Mouse (Mus musculus): ENCODE data around the gene Slc37a1. TPM values are rescaled to one million over a fixed set of nuclear protein-coding genes. Genes with fewer than 3 reads are reported as not detected.

Slc37a1 gene
- polyA plus RNA-seq, 1 experiment from 2014 or later = 3.3 TPM

DNA sequence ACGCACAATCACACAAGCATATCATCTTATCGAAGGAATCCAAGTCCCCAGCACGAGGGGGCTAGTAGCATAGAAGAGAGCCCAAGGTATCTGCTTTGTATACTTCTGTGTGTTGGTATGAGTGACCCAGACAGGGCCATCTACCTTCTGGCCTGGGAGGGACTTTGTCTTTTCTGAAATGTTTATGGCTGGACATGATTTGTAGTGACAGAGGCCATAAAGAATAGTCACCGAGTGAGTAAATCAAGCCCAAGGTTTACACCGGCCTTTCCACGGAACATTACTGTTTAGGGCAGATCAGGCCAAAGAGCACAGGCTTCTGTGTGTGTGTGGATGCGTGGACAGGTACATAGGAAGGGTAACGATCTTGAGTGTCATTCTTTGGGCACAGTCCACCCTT, 93.3 kb downstream of the Slc37a1 start:
- H3K9ac ChIP-seq (ENCODE audit: low read depth, low read length) = no peak overlapping the region
- ATAC-seq (ENCODE audit: low FRiP score, low TSS enrichment) = peak; percentile 37; the same call in 1 of the 2 replicates
- WGBS = 26% methylated on average over 8 of the region's 8 CpGs

DNA sequence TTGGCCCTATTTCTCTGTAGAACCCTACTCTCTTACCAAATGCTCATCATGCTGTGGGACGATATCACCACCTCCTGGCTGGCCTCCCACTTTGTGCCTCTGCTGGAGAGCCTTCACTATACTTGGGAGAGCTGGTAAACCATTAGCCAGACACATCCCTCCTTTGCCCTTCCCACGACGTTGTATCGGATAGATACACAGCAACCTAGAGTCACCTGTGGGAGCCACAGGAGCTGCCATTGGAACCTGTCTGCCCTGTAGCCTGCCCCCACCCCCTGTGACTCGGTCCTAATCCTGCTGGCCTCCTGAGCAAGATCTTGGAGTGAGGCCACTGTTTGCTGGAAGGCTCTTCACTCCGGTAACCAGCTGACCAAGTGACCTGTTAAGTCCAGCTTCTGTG, 96.7 kb downstream of the Slc37a1 start:
- Histone ChIP-seq H3K27me3 (ENCODE audit: control insufficient read depth, insufficient read depth, low read length) (peaks cover 11% of the 10 kb centered on the region), H3K4me1 (ENCODE audit: control insufficient read depth, insufficient read depth, low read length) (peaks cover 33% of the 10 kb centered on the region), H3K27ac (ENCODE audit: low read depth, low read length) (no peak overlapping the region), H3K9ac (ENCODE audit: low read depth, low read length) (no peak overlapping the region), H3K9me3 (ENCODE audit: control insufficient read depth, low read length) (no peaks in the 10 kb centered on the region), H3K4me3 (ENCODE audit: low read length) (no peak overlapping the region), H3K4me2 (replicated peaks; ENCODE audit: low read depth, low read length) (no peak overlapping the region), H3K36me3 (ENCODE audit: control insufficient read depth, insufficient read depth, low read length) (no peaks in the 10 kb centered on the region)
- WGBS = 62% methylated on average over 6 of the region's 6 CpGs
- ATAC-seq (ENCODE audit: low FRiP score, low TSS enrichment) = no peak

More for the DNA sequence above, 93.3 kb downstream of the Slc37a1 start:
- Histone ChIP-seq H3K4me2 (replicated peaks; ENCODE audit: low read depth, low read length) (no peak overlapping the region), H3K27me3 (ENCODE audit: control insufficient read depth, insufficient read depth, low read length) (peaks cover 11% of the 10 kb centered on the region), H3K4me3 (ENCODE audit: low read length) (no peak overlapping the region), H3K4me1 (ENCODE audit: control insufficient read depth, insufficient read depth, low read length) (peaks cover 9% of the 10 kb centered on the region), H3K9me3 (ENCODE audit: control insufficient read depth, low read length) (no peaks in the 10 kb centered on the region), H3K27ac (ENCODE audit: low read depth, low read length) (no peak overlapping the region), H3K36me3 (ENCODE audit: control insufficient read depth, insufficient read depth, low read length) (no peaks in the 10 kb centered on the region)

DNA sequence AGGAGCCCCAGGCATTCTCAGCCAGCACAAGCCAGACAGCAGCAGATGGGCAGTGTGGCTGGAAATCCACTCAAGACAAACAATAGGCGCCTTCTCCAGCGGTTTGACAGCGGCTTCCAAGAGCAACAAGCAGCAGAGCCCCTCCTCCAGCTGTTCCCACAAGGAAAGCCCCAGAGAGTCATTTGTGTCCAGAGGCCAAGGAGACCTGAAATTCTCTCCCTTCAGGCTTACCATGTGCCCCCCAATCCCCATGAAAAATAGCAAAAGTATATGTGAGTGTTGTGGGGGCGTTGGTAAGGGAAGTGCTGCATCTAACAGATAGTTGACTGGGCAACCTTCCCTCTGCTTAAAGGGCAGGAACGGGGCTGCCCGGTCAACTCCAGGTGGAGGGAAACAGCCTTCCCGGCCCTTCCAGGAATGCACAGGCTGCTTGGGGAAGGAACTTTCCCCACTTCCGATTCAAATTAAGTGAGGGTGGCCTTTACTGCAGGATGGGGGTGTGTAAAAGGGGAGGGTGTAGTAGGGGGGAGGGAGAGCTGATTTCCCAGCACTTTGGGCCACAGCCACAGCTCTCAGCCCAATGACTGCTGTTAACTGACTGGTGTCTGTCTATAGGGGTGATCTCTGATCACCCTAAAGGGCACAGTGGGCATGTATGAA, 98.5 kb downstream of the Slc37a1 start:
- WGBS = 2% methylated on average over 8 of the region's 8 CpGs
- Histone ChIP-seq H3K36me3 (ENCODE audit: control insufficient read depth, insufficient read depth, low read length) (no peaks in the 10 kb centered on the region), H3K9me3 (ENCODE audit: control insufficient read depth, low read length) (no peaks in the 10 kb centered on the region), H3K27me3 (ENCODE audit: control insufficient read depth, insufficient read depth, low read length) (peaks cover 11% of the 10 kb centered on the region), H3K4me2 (replicated peaks; ENCODE audit: low read depth, low read length) (peak overlapping the region; percentile 96), H3K9ac (ENCODE audit: low read depth, low read length) (no peak overlapping the region), H3K4me3 (ENCODE audit: low read length) (no peak overlapping the region), H3K4me1 (ENCODE audit: control insufficient read depth, insufficient read depth, low read length) (peaks cover 33% of the 10 kb centered on the region), H3K27ac (ENCODE audit: low read depth, low read length) (peak overlapping the region; percentile 21; the same call in 1 of the 2 replicates)
- peak; percentile 48; the same call in 1 of the 2 replicates for ATAC-seq (ENCODE audit: low FRiP score, low TSS enrichment)

DNA sequence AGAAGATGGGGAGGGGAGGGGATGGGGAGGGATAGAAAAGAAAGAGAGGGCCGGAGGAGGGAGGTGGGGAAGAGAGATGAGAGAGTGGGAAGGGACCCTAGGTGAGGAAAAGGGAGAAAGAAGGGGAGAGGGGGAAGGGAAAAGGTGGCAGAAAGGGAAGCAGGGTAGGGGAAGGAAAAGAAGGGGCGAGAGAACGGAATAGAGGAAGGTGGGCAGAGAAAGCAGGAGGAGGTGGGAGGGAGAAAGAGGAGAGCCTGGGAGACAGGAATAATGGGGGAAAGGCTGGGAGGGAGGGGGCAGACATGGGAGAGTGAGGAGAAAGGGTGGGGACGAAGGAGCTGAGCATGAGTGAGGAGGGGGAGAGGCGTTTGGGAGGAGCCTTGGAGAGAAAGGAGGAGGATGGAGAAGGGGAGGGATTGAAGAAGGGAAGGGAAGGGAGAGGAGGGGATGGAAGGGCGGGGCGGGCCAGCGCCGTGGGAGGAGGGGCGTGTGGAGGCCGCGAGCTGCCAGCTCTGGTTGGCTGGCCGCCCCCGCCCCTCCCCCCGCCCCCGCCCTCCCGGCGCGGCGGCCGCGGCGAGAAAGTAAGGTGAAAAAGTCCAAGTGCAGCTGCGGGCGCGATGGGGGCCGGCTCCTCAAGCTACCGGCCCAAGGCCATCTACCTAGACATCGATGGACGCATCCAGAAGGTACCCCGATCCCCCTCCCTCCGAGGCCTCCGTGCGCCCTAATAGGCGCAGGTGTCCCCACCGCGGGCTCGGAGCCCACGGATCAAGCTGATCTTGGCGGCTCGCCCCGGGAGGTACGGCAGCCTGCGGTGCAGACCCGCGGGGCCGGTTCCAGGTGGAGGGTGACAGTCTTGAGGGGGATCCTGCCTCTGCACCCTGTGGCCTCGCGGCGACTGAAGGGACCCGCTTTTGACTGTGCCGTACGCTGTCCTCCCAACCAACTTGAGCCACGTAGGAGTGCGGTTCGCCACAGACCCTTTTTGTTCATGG, 99.4 kb downstream of the Slc37a1 start, which contains the start of gene Pde9a:
TSS of gene Pde9a (plus strand) at position 540 of the 995 bp plus-strand sequence.
- Histone ChIP-seq H3K9me3 (ENCODE audit: control insufficient read depth, low read length) (no peaks in the 10 kb centered on the region), H3K27ac (ENCODE audit: low read depth, low read length) (peak within 1 kb of the TSS; percentile 24; the same call in 1 of the 2 replicates), H3K36me3 (ENCODE audit: control insufficient read depth, insufficient read depth, low read length) (no peaks in the 10 kb centered on the region), H3K4me2 (replicated peaks; ENCODE audit: low read depth, low read length) (peak within 1 kb of the TSS; percentile 96), H3K27me3 (ENCODE audit: control insufficient read depth, insufficient read depth, low read length) (peaks cover 11% of the 10 kb centered on the region), H3K9ac (ENCODE audit: low read depth, low read length) (peak within 1 kb of the TSS; percentile 76), H3K4me3 (ENCODE audit: low read length) (peak within 1 kb of the TSS; percentile 83), H3K4me1 (ENCODE audit: control insufficient read depth, insufficient read depth, low read length) (peaks cover 33% of the 10 kb centered on the region)
- WGBS = under 1% methylated on average over 40 of the region's 56 CpGs
- ATAC-seq (ENCODE audit: low FRiP score, low TSS enrichment) = peak; percentile 86

DNA sequence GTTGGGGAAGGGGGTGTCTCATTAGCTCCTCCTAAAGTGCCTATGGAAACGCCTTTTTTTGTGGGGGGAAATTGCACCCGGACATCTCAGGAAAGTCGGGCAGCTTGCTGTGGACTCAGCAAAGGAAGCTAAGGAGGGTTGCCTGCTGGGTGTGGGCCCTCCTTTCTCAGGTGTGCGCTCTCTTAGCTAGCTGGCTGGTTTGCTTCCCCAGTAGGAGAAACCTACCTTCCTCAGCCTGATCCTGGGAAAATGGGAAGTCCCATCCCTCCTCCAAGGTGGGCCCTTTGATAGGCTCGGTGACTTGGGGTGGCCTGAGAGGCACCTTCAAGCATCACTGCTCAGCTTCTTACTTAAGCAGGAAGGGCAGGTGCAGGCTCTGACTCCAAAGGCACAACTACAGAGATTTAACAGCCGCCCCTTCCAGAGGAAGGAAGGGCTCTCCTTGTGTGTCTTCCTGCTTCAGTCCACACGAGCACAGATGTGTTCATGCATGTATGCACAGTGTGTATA, 100.2 kb downstream of the Slc37a1 start:
- peak overlapping the region; percentile 83 for H3K4me3 ChIP-seq (ENCODE audit: low read length)
- H3K9me3 ChIP-seq (ENCODE audit: control insufficient read depth, low read length) = no peaks in the 10 kb centered on the region
- no peak for ATAC-seq (ENCODE audit: low FRiP score, low TSS enrichment)
- peak overlapping the region; percentile 96 for H3K4me2 ChIP-seq (replicated peaks; ENCODE audit: low read depth, low read length)
- peak overlapping the region; percentile 76 for H3K9ac ChIP-seq (ENCODE audit: low read depth, low read length)
- H3K36me3 ChIP-seq (ENCODE audit: control insufficient read depth, insufficient read depth, low read length) = no peaks in the 10 kb centered on the region
- H3K4me1 ChIP-seq (ENCODE audit: control insufficient read depth, insufficient read depth, low read length) = peaks cover 37% of the 10 kb centered on the region
- 6% methylated on average over 7 of the region's 7 CpGs for WGBS
- peaks cover 11% of the 10 kb centered on the region for H3K27me3 ChIP-seq (ENCODE audit: control insufficient read depth, insufficient read depth, low read length)
- H3K27ac ChIP-seq (ENCODE audit: low read depth, low read length) = 0 out of 2 replicates have a peak overlapping the region, but pooled peaks have one; percentile 24

DNA sequence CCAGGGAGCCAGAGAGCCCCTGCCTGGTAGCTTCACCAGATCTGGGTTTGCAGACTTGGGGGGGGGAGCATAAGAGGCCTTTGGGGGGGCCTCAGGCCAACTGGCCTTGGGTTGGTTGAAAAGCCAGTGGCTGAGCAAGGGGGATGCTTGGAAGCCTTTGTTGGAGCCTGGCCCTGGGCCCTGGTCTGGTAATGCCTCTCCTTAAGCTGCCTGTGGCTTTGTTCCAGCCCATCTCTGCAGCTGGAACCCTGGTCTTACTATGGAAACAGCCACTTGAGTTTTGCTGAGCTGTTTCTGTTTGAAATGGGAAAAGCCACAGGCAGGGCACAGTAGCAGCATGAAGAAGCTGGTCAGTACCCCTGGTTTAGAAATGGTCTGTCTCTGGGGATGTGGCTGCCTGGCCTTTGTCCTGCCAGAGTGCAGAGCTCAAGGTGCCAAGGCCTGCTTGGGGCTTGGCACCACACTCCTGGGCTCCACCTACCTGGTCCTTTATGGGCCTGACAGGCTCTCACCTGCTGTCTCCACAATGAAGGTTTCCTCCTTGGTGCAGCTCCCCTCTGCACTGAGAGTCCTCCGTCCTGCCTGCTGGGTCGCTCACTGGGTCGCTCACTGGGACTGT, 102.9 kb downstream of the Slc37a1 start:
- H3K4me2 ChIP-seq (replicated peaks; ENCODE audit: low read depth, low read length) = no peak overlapping the region
- ATAC-seq (ENCODE audit: low FRiP score, low TSS enrichment) = no peak
- H3K4me3 ChIP-seq (ENCODE audit: low read length) = no peak overlapping the region
- no peaks in the 10 kb centered on the region for H3K9me3 ChIP-seq (ENCODE audit: control insufficient read depth, low read length)
- H3K36me3 ChIP-seq (ENCODE audit: control insufficient read depth, insufficient read depth, low read length) = no peaks in the 10 kb centered on the region
- H3K27ac ChIP-seq (ENCODE audit: low read depth, low read length) = no peak overlapping the region
- no peaks in the 10 kb centered on the region for H3K27me3 ChIP-seq (ENCODE audit: control insufficient read depth, insufficient read depth, low read length)
- H3K4me1 ChIP-seq (ENCODE audit: control insufficient read depth, insufficient read depth, low read length) = peaks cover 40% of the 10 kb centered on the region
- no peak overlapping the region for H3K9ac ChIP-seq (ENCODE audit: low read depth, low read length)
- WGBS = 90% methylated on average over 3 of the region's 3 CpGs

DNA sequence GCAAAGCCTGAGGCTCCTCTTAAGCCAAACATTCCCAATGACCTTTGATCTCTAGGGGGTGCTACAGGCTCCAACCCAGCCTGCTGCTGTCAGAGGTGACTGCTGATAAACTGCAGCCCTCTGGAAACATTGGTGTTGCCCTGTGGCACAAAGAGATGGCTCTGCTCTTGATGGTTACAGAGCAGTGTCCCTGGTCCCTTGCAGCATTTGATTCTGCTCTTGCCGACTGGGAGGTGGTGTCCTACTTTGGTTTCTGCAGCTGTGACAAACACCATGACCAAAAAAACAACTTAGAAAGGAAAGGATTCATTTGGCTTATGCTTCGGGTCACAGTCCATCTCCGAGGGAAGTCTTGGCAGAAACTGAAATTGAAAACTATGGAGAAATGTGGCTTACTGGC, 104.9 kb downstream of the Slc37a1 start:
- Histone ChIP-seq H3K9ac (ENCODE audit: low read depth, low read length) (no peak overlapping the region), H3K27me3 (ENCODE audit: control insufficient read depth, insufficient read depth, low read length) (no peaks in the 10 kb centered on the region), H3K36me3 (ENCODE audit: control insufficient read depth, insufficient read depth, low read length) (no peaks in the 10 kb centered on the region), H3K4me2 (replicated peaks; ENCODE audit: low read depth, low read length) (no peak overlapping the region), H3K4me1 (ENCODE audit: control insufficient read depth, insufficient read depth, low read length) (peaks cover 30% of the 10 kb centered on the region), H3K9me3 (ENCODE audit: control insufficient read depth, low read length) (no peaks in the 10 kb centered on the region), H3K4me3 (ENCODE audit: low read length) (no peak overlapping the region), H3K27ac (ENCODE audit: low read depth, low read length) (no peak overlapping the region)
- no peak for ATAC-seq (ENCODE audit: low FRiP score, low TSS enrichment)
- 52% methylated on average over 3 of the region's 3 CpGs for WGBS

DNA sequence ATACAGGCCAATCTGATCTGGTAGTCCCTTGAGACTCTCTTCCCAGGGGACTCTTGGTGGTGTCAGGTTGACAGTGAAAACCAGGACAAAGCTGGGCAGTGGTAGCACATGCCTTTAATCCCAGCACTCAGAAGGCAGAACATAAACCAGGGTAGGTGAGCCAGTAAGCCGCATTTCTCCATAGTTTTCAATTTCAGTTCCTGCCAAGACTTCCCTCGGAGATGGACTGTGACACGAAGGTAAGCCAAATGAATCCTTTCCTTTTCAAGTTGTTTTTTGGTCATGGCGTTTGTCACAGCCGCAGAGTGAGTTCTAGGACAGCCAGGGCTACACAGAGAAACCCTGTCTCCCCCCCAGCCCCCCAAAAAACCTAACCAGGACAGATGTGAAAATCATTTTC, 105.4 kb downstream of the Slc37a1 start:
- peaks cover 24% of the 10 kb centered on the region for H3K4me1 ChIP-seq (ENCODE audit: control insufficient read depth, insufficient read depth, low read length)

More for the DNA sequence above, 105.4 kb downstream of the Slc37a1 start:
- H3K27ac ChIP-seq (ENCODE audit: low read depth, low read length) = no peak overlapping the region
- no peak overlapping the region for H3K9ac ChIP-seq (ENCODE audit: low read depth, low read length)
- H3K27me3 ChIP-seq (ENCODE audit: control insufficient read depth, insufficient read depth, low read length) = no peaks in the 10 kb centered on the region
- 81% methylated on average over 5 of the region's 5 CpGs for WGBS
- ATAC-seq (ENCODE audit: low FRiP score, low TSS enrichment) = no peak
- H3K4me3 ChIP-seq (ENCODE audit: low read length) = no peak overlapping the region
- no peaks in the 10 kb centered on the region for H3K36me3 ChIP-seq (ENCODE audit: control insufficient read depth, insufficient read depth, low read length)
- H3K9me3 ChIP-seq (ENCODE audit: control insufficient read depth, low read length) = no peaks in the 10 kb centered on the region
- H3K4me2 ChIP-seq (replicated peaks; ENCODE audit: low read depth, low read length) = no peak overlapping the region

All from kidney, embryonic 14.5 days (tissue).